Mouse (Mus musculus) liver, adult (tissue): ENCODE measurements around the gene Osbpl3.

ENCODE experiments used
- GATA4 ChIP-seq: IDR thresholded peaks from 2 replicates; pipeline ENCODE4 v1.6.1; 2014; ENCODE audit warnings: mild to moderate bottlenecking, low read length; ENCODE audit not compliant: insufficient replicate concordance

Gene Osbpl3

DNA sequence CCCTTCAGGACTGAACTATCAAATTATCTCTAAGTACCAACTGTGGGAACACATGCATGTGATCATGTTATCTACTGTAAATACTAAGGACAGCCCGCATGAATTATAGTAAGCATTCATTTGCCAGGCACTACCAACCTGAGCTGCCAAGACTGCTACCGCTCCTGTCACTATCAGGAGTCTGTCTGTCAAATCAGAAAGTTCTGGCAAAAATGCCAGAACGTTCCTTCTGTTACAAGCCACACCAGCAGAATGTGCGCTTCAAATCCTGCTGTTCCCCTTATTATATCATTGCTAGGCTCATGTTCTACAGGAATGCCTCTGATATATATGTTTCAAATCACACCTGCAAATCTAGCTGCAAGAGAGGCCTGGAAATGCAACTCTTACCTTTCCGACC lies 4.6 kb upstream of the Osbpl3 start:
- TF ChIP-seq GATA4 = no peak

DNA sequence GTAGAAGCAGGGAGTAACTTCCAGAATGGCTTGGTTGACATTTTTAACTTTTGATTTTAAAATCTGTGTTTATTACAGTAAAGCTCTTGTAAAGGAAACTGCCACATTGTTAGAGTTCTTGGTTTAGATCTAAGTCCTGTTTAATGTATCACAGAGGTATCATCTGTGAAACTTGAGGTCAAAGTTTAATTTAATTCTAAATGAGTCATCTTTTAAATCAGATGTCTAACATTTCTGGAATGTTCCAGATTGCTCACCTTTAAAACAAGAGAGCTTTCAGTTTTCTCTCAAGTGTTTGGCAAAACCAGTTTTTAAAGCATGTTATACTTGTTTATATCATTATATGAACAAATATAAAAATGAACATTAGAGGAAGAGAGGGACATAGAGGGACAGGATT lies 4.2 kb upstream of the Osbpl3 start:
- no peak for TF ChIP-seq GATA4

DNA sequence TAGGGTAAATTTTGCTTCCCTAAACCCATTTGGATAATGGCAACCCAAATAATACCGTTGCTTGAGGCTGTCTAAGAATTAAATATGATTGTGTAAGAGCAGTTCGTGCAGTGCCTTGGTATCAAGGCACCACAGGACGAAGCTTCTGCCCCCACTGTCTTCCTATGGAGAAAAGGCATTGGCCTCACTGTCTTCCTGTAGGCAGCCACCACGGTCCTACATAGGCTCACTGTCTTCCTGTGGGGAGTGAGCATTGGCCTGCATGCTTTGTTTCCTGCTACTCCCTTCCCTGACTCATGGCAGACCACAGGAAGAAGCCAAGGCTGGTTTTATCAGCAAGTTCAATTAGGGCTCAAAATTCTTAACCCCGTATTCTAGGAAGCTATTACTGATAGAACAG lies 3.3 kb upstream of the Osbpl3 start:
- no peak for TF ChIP-seq GATA4

DNA sequence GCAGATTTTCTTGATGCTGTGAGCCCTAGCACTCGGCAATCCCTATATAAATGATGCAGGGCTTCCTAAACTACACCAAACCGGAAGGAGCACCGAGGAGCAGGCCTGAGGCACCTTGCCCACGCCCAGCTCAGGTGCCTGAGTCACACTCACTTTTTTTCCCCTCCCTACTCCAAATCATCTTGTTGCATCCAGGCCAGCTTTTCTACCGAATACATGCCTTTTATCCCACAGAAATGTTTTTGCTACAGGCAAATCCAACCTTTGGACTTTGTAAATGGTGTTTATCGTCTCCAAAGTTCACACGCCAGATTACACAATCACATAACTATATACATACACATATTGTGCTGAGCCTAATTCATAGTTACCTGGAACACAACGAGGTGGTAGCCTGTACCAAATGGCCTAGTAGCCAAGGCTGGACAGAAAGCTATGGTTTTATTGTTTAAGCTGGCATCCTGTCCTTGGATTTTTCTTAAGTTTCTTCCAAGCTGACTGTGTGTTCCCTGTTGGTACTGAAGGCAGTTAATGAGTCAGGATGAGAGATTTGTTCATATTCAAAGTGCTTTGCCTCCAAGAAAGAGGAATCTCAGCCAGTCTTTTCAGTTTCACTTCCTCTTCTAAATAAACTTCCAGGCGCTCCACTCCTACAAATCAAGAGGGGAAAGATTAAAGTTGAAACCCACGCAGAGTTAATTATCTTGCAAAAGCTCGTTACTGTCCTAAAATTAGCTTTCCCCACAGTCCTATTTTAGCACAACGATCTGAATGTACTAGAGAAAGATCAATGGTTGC lies 1.7 kb upstream of the Osbpl3 start:
- TF ChIP-seq GATA4 = no peak

DNA sequence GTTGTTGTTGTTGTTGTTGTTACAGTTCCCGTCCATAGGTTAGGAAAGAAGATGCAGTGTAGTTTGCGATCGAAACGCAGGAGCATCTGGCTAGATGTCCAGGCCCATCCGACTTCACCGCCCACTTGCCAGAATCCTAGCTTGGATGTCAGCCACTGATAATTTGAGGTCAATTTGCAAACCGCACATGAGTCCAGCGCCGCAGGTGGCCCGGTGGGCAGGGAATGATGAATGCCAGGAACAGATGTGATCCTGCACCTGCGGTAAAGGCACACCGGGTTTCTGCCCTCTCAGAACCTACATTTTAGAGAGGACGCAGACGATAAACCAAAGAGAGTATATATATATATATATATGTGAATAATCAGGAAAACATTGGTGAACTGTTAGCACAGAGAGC lies 705 bp upstream of the Osbpl3 start:
- TF ChIP-seq GATA4 = no peak

DNA sequence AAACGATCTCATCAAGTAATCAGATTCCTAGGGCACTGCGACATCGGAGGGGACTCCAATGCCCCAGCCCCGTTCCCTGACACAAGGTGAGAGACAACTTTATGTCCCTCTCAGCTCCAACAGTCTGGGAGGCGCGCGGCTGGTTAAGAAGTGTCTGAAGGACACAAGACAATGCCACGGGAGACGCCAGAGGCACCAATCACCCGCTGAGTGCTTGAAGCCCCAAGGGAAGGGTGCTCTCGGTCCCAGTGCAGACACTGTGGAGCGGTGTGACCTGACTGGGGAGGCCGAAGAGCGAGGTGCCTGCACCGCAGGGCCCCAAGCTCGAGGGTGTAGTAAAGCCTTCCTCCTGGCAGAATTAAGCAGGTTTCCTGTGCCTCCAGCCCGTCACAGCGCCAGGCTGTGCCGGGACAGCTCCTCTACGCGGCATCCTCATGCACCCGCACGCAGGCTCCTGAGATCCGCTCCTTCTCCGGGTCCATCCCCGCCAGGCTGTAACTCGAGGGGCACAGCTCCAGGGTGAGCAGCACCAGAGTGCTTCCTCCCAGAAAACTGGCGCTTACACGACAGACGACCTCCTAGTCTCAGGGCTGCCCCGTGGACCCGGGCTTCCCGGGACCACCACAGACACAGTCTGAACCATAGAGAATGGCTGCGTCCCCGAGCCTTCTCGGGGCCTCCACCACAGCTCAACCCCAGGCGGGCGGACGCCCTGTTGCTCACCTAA lies 736 bp downstream of the Osbpl3 start:
- TF ChIP-seq GATA4 = no peak

DNA sequence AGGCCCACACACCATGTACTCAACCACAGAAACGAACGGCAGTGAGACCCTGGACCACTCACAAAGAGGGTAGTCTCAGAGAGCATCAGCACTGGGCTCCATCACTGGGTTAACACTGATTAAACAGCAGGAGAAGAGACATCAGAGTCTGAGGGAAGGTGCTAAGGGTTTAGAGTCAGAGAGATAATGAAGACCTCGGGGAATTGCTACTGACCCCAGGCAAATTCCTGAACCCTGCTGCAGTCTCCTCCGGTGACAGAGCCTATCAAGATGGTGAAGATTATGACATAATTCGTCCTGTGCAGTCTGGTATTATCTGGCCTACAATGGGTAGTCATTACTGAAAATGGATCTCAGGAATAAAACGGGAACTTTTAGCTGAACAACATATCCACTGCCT lies 2.4 kb downstream of the Osbpl3 start:
- no peak for TF ChIP-seq GATA4

DNA sequence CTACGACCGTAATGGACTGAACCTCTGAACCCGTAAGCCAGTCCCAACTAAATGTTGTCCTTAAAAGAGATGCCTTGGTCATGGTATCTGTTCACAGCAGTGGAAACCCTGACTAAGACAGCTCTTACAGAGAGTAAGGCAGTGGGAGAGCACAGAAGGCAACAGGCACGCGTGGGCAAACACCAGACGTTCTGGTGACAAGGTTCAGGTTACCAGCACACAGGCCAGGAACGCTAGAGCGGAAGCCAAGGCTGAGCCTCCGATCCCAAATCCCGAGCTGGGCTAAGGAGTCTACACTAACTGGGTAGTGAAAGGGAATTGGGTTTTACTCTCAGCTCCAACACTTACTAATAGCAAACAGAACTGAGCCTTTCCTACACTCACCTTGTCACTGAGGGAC lies 3.8 kb downstream of the Osbpl3 start:
- TF ChIP-seq GATA4 = no peak

DNA sequence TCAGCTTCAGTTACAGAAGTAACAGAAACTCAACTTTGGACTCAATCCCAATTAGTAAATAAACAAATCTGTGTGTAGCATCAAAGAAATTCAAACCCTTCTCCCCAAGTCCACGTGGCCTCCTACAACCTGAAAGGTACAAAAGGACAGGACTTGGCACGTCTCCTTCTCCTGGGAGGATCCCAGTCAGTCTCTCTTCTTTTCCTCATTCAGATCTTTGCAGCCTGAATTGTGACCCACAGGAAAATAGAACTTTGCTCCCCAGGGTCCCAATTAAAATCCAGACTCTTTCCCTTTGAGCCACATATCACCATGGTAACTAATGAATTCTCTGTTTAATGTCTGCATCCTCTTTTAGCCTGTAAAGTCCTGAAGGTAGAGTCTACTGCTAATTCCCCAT lies 10.4 kb downstream of the Osbpl3 start:
- TF ChIP-seq GATA4 = no peak

DNA sequence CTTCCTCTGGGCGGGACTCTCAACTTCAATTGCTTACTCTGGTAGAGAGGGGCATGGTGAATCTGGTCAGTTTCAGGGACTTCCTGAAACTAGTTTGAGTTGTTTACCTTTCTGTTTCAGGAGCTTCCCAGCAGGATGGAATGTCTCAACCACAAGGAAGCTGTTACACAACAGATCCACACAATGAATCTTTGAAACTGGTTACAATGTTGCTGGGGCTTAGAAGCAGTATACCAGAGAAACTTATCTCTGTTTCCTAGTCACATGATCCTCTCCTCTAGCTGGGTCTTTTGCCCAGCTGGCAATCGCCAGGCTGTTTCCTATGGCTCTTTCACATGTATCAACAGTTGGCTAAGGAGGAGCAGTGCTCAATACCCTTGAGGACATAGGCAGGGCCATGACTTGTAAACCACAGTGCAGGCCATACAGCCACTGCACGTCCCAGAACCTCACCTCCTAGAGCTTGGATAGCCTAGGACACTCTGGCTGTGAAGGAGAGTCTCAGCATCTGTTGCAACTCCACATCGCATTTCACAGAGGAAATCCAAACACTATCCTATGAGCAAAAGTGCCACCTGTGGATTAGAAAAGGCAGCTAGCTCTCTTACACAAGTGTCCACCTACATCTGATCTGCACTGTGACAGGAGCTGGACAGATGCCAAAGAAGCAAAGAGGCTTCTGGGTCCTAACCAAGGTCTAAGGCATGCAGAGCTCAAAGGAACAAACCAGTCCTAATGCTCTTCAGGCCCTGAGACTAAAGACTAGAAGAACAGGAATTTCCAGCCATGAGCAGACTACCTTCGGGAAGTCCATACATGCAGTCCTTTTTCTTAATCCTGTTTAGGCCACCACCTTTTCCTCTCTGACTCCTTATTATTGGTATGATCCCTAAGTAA lies 14.8 kb downstream of the Osbpl3 start:
- TF ChIP-seq GATA4 = no peak

DNA sequence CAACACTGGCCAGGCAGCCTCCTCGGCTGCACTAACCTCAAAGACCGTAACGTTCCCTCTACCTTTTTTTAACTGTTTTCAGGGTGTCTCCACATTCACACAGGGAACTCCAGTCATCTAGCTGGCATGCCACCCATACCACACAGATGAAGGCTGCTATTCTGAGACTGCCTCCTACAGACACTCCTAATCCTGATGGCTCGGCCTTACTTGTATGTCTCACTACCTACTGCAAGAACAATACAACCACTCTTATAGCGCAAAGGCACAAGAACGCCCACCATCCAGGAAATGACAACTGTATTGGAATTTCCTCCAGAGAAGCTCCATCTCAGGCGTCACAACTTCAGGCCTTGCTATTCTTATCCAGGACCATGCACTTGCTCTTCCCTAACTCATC lies 15.8 kb downstream of the Osbpl3 start:
- TF ChIP-seq GATA4 = no peak

DNA sequence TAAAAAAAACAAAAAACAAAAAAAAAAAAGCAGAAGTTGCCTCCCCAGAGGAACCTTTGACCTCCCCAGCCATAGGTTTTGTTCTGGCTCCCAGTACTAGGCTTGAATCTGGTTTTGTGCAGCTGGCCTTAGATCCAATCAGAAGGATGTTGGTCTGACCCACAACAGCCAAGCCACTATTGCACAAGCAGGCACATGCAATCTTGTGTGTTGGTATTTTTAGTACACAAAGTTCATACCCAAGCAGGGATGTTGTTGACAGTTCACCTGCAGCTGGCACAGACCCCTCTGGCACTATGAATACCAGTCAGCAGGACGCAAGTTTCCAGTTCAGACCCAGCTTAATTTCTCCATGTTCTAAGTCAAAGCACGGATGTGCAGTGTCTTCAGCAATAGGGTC lies 18.2 kb downstream of the Osbpl3 start:
- TF ChIP-seq GATA4 = no peak

DNA sequence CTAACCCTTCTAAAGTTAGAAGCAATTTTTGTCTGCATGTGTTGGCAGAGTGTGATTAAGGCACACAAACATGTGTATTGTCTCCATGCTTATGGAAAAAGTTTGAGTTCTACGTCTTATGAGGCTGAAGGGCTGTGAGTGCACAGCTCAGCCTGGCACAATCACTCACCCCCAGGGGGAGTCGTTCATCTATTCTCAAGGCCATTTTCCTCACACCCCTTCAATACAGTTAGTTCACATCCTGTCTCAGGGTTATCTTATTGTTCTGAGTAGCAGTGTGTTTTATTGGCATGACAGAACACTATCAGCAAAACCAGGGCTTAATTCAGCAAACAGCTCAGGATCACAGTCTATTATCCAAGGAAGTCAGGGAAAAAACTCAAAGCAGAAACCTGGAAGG lies 19.3 kb downstream of the Osbpl3 start:
- no peak for TF ChIP-seq GATA4

DNA sequence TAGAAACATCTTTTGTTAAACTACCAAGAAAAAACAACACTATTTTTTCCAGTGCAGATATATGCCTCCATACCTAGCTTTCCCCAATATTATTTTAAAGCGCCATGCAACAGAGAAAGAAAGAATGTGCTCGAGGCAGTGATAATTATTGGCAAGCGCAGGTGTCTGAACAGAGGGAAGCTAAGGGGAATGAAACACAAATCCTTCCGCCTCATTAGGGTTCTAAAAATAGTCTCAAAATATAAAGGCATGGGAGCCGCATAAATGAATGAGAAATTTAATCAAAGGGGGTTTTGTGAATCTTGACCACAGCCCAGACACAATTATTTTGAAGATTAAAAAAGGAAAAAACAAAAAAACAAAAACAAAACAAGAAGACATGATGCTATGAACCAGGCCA lies 23.5 kb downstream of the Osbpl3 start:
- TF ChIP-seq GATA4 = no peak

DNA sequence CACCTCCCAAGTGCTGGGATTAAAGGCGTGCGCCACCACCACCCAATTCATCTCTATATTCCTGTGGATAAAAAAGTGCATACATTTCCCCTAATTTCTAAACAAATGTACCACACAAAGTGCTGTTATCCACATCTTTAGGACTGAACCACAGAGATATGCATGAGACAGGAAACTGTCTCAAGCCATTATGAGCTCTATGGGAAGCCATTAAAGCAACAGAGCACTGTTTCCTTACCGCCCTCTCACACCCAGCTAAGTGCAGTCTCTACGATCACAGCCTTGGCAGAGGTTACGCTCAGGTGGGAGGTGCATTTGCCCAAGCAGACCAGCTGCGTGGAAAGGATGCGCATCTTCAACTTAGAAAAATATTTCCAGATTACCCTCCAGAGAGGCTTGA lies 26.7 kb downstream of the Osbpl3 start:
- TF ChIP-seq GATA4 = no peak
